Comparison of ENCODE assay signal across 22 mouse cellular contexts in the genomic region with DNA sequence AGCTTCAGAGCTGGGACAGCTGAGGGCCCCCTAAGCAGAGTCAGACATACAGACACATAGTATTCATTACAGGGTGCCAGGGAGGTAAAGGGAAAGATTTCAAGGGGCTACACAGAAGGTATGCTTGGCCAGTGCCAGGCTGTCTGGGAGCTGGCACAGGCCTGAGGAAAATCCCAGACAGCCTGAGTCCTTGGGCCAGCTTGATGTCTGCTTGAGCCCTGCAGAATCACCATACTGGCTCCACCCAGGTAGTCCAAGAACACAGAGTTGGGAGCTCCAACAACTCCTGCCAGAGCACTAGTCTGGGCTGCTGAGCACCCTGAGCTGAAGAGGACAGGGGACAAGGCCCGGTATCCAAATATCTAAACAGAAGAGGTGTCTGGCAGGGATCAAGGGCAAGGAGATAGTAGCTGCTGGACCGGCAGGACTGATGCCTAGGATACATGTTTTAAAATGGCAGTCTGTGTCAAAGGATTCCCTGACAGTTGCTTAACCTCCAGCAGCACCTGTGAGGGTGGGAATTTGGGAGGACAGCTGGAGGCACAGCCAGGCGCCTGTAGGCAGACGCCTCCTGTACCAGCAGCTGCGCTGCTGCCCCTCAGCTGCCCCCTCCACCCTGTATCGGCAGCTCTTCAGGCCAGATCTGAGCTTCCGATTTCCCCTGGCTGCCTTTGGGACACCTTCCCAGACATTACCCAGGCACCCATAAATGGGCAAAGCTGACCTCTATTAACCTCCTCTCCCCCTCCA. TPM values are rescaled to one million over a fixed set of nuclear protein-coding genes. Genes with fewer than 3 reads are reported as not detected.
DNase-seq lines count a peak whose midpoint lies in the region; ATAC-seq and TF ChIP-seq lines count a peak whose summit lies in the region.
"Had no signal": no experiment of that assay in that cellular context is flagged by ENCODE, and none has a peak within 500 bp of the region (broad histone marks: within the 10 kb centered on the region; RNA-seq: fewer than 3 reads in every experiment).

Gene 1520401A03Rik, minus strand, starts transcription at position 408 of the 750 bp plus-strand sequence.

- H3K9ac ChIP-seq in heart, embryonic 13.5 days, result 0 out of 2 replicates have a peak within 1 kb of the TSS, but pooled peaks have one; percentile 1
- no peak within 1 kb of the TSS for H3K9ac ChIP-seq in heart, embryonic 12.5 days
- H3K9ac ChIP-seq in stomach, embryonic 16.5 days (ENCODE audit: low read length), result 0 out of 2 replicates have a peak within 1 kb of the TSS, but pooled peaks have one; percentile 24
- H3K9ac ChIP-seq in stomach, postnatal 0 days (ENCODE audit: low read length), result no peak within 1 kb of the TSS
- H3K9ac ChIP-seq: embryonic facial prominence, embryonic 13.5 days had no signal

- no peak within 1 kb of the TSS for H3K4me2 ChIP-seq in heart, embryonic 13.5 days
- H3K4me2 ChIP-seq in heart, embryonic 12.5 days, result no peak within 1 kb of the TSS
- no peak within 1 kb of the TSS for H3K4me2 ChIP-seq in stomach, embryonic 16.5 days (ENCODE audit: low read depth, low read length)
- no peak within 1 kb of the TSS for H3K4me2 ChIP-seq in stomach, postnatal 0 days (replicated peaks; ENCODE audit: low read depth)
- H3K4me2 ChIP-seq: embryonic facial prominence, embryonic 13.5 days had no signal

- no peak for DNase-seq in adrenal gland, adult 8-10 months
- no peak for DNase-seq in adrenal gland, adult 18-20 months (ENCODE audit: low spot score in 2 of 2)
- DNase-seq in stomach, postnatal 0 days (ENCODE audit: low spot score), result no peak
- DNase-seq: cerebellum, adult 11-12 months; cerebellum, adult 9-10 months; cerebellum, postnatal 25 days; gastrocnemius, postnatal 10 days; heart, adult 18-20 months had no signal

- WGBS in heart, embryonic 13.5 days, result 36% methylated on average over 7 of the region's 7 CpGs
- 50% methylated on average over 7 of the region's 7 CpGs for WGBS in heart, embryonic 12.5 days
- 59% methylated on average over 7 of the region's 7 CpGs for WGBS in stomach, embryonic 16.5 days
- WGBS in stomach, postnatal 0 days, result 70% methylated on average over 7 of the region's 7 CpGs

- ATAC-seq in heart, embryonic 13.5 days (ENCODE audit: extremely low read depth, insufficient number of reproducible peaks, low FRiP score, low TSS enrichment), result no peak
- no peak for ATAC-seq in heart, embryonic 12.5 days (ENCODE audit: insufficient number of reproducible peaks, low FRiP score)
- ATAC-seq in stomach, embryonic 16.5 days (ENCODE audit: insufficient read depth, low FRiP score), result no peak
- ATAC-seq in stomach, postnatal 0 days (ENCODE audit: low FRiP score, low TSS enrichment), result no peak
- ATAC-seq: activated CD4-positive, CD25-positive, alpha-beta regulatory T cell, adult 4 months; forebrain, embryonic 14.5 days; hindbrain, embryonic 16.5 days; inflammation-experienced regulatory T-cells, adult 6 months; intestine, postnatal 0 days; Patski had no signal

- no peaks in the 10 kb centered on the region for H3K9me3 ChIP-seq in heart, embryonic 13.5 days
- H3K9me3 ChIP-seq in heart, embryonic 12.5 days (replicated peaks), result no peaks in the 10 kb centered on the region
- no peaks in the 10 kb centered on the region for H3K9me3 ChIP-seq in stomach, embryonic 16.5 days (replicated peaks; ENCODE audit: control insufficient read depth, low read length)
- H3K9me3 ChIP-seq in stomach, postnatal 0 days (ENCODE audit: control insufficient read depth, low read length), result no peaks in the 10 kb centered on the region
- H3K9me3 ChIP-seq: embryonic facial prominence, embryonic 13.5 days; heart, embryonic 10.5 days; hindbrain, embryonic 10.5 days had no signal

- TF ChIP-seq CTCF in stomach, postnatal 0 days (IDR thresholded peaks at IDR 0.05; ENCODE audit: low read depth), result no peak

- no peaks in the 10 kb centered on the region for H3K36me3 ChIP-seq in heart, embryonic 13.5 days
- no peaks in the 10 kb centered on the region for H3K36me3 ChIP-seq in heart, embryonic 12.5 days
- no peaks in the 10 kb centered on the region for H3K36me3 ChIP-seq in stomach, embryonic 16.5 days (ENCODE audit: control insufficient read depth, insufficient read depth, low read length)
- H3K36me3 ChIP-seq in stomach, postnatal 0 days (ENCODE audit: control insufficient read depth, insufficient read depth, low read length), result no peaks in the 10 kb centered on the region
- H3K36me3 ChIP-seq: embryonic facial prominence, embryonic 13.5 days; heart, embryonic 10.5 days; hindbrain, embryonic 10.5 days had no signal

- H3K27me3 ChIP-seq in heart, embryonic 13.5 days (replicated peaks), result peaks cover 24% of the 10 kb centered on the region
- H3K27me3 ChIP-seq in heart, embryonic 12.5 days (replicated peaks), result peaks cover 32% of the 10 kb centered on the region
- no peaks in the 10 kb centered on the region for H3K27me3 ChIP-seq in stomach, embryonic 16.5 days (ENCODE audit: control insufficient read depth, insufficient read depth, low read length)
- H3K27me3 ChIP-seq in stomach, postnatal 0 days (ENCODE audit: control insufficient read depth, insufficient read depth, low read length), result no peaks in the 10 kb centered on the region

- H3K4me1 ChIP-seq in heart, embryonic 13.5 days, result peaks cover 13% of the 10 kb centered on the region
- peaks cover 8% of the 10 kb centered on the region for H3K4me1 ChIP-seq in heart, embryonic 12.5 days (replicated peaks)
- peaks cover 12% of the 10 kb centered on the region for H3K4me1 ChIP-seq in stomach, embryonic 16.5 days (ENCODE audit: control insufficient read depth, insufficient read depth, low read length)
- no peaks in the 10 kb centered on the region for H3K4me1 ChIP-seq in stomach, postnatal 0 days (replicated peaks; ENCODE audit: control insufficient read depth, insufficient read depth)

- no peak within 1 kb of the TSS for H3K27ac ChIP-seq in heart, embryonic 13.5 days (replicated peaks)
- no peak within 1 kb of the TSS for H3K27ac ChIP-seq in heart, embryonic 12.5 days (ENCODE audit: poor library complexity, severe bottlenecking)
- H3K27ac ChIP-seq in stomach, embryonic 16.5 days (ENCODE audit: low read length), result no peak within 1 kb of the TSS
- H3K27ac ChIP-seq in stomach, postnatal 0 days (replicated peaks), result no peak within 1 kb of the TSS
- H3K27ac ChIP-seq: embryonic facial prominence, embryonic 13.5 days; heart, embryonic 10.5 days; hindbrain, embryonic 10.5 days had no signal

- no peak within 1 kb of the TSS for H3K4me3 ChIP-seq in heart, embryonic 13.5 days
- H3K4me3 ChIP-seq in heart, embryonic 12.5 days, result no peak within 1 kb of the TSS
- no peak within 1 kb of the TSS for H3K4me3 ChIP-seq in stomach, embryonic 16.5 days (replicated peaks; ENCODE audit: low read length)
- no peak within 1 kb of the TSS for H3K4me3 ChIP-seq in stomach, postnatal 0 days (ENCODE audit: low read depth, low read length)
- H3K4me3 ChIP-seq: embryonic facial prominence, embryonic 13.5 days; heart, embryonic 10.5 days; hindbrain, embryonic 10.5 days had no signal

- TF ChIP-seq EP300 in stomach, postnatal 0 days (optimal IDR thresholded peaks at IDR 0.05), result no peak

RNA-seq across cellular contexts. Expression of gene 1520401A03Rik, which starts in this region (rescaled TPM):
- total RNA-seq in adrenal gland, adult 8-10 months (2022), result 10 to 100 TPM in 3 of 4 experiments, 1 to 10 TPM in 1; 2.4 to 62.8 (median 19.6) TPM
- 1 to 10 TPM; 2.2 to 6.7 TPM for total RNA-seq in adrenal gland, adult 18-20 months (2021)
- 0.11 TPM in 1 of 2 replicates, not detected in the other for polyA plus RNA-seq in heart, embryonic 13.5 days (2015; fragmentation: Nextera tagmentation; extraction: Ambion mirVana)
- polyA plus RNA-seq in heart, embryonic 12.5 days (2016; fragmentation: Nextera tagmentation; extraction: Ambion mirVana), result 0.18 TPM in 1 of 2 replicates, not detected in the other
- polyA plus RNA-seq in stomach, embryonic 16.5 days (2015; fragmentation: Nextera tagmentation; extraction: Ambion mirVana), result 0.23 TPM in 1 of 2 replicates, not detected in the other
- polyA plus RNA-seq in stomach, postnatal 0 days (2015; fragmentation: Nextera tagmentation; extraction: Ambion mirVana), result 0.04 and 0.16 TPM in 2 replicates
- total RNA-seq: heart, adult 18-20 months; heart, postnatal 25 days had no signal
- polyA plus RNA-seq: activated CD4-positive, CD25-positive, alpha-beta regulatory T cell, adult 4 months; forebrain, embryonic 14.5 days; heart, embryonic 10.5 days; heart, embryonic 16.5 days; hindbrain, embryonic 10.5 days; inflammation-experienced regulatory T-cells, adult 6 months; intestine, postnatal 0 days; Patski had no signal

Comparison
In these comparisons a context has a peak if more than half of its experiments do, and no peak if none do; other contexts are left out.
1. H3K9ac ChIP-seq: peak in heart, embryonic 13.5 days (single experiment) and stomach, embryonic 16.5 days (single experiment); none in heart, embryonic 12.5 days (single experiment) and stomach, postnatal 0 days (single experiment).